Mouse (Mus musculus) liver, embryonic 11.5 days (tissue): ENCODE measurements around the gene Tigd3. TPM values are rescaled to one million over a fixed set of nuclear protein-coding genes. Genes with fewer than 3 reads are reported as not detected.
A peak's percentile ranks its signal among the peaks of the same experiment; 100 is the strongest.

Source experiments
- ATAC-seq: fragments of 200-750 bp; cut with Nextera tagmentation; replicated peaks from 2 replicates; pipeline ENCODE4 v1.8.0; 2017; ENCODE audit warnings: moderate number of reproducible peaks, mild to moderate bottlenecking, moderate TSS enrichment, moderate library complexity; ENCODE audit not compliant: low FRiP score
- DNase-seq: peaks from one replicate; pipeline ENCODE4 v3.0.0-alpha.2; 2017; ENCODE audit warnings: low spot score
- H3K27ac ChIP-seq: fragments of 300-500 bp; sonication (generic); 2 replicates; pipeline ENCODE4 v1.5.1; 2014; ENCODE audit warnings: mild to moderate bottlenecking, low read depth, low read length, control low read depth
- H3K27me3 ChIP-seq: fragments of 300-500 bp; sonication (generic); replicated peaks from 2 replicates; pipeline ENCODE4 v1.6.1; 2014; ENCODE audit warnings: low read length, mixed read lengths; ENCODE audit not compliant: control insufficient read depth, insufficient read depth
- H3K36me3 ChIP-seq: fragments of 300-500 bp; sonication (generic); 2 replicates; pipeline ENCODE4 v1.6.1; 2014; ENCODE audit warnings: mild to moderate bottlenecking, low read length, moderate library complexity, mixed read lengths; ENCODE audit not compliant: control insufficient read depth, insufficient read depth
- H3K4me1 ChIP-seq: fragments of 300-500 bp; sonication (generic); replicated peaks from 2 replicates; pipeline ENCODE4 v1.6.1; 2014; ENCODE audit warnings: low read length, mixed read lengths; ENCODE audit not compliant: control insufficient read depth, insufficient read depth
- H3K4me2 ChIP-seq: fragments of 300-500 bp; sonication (generic); 2 replicates; pipeline ENCODE4 v1.6.1; 2014; ENCODE audit warnings: mild to moderate bottlenecking, control low read depth, moderate library complexity
- H3K4me3 ChIP-seq: fragments of 300-500 bp; sonication (generic); 2 replicates; pipeline ENCODE4 v1.5.1; 2014; ENCODE audit warnings: low read depth, low read length, control low read depth
- H3K9ac ChIP-seq: fragments of 300-500 bp; sonication (generic); 2 replicates; pipeline ENCODE4 v1.6.1; 2014; ENCODE audit warnings: low read depth, low read length, control low read depth
- H3K9me3 ChIP-seq: fragments of 300-500 bp; sonication (generic); 2 replicates; pipeline ENCODE4 v1.6.1; 2016; ENCODE audit warnings: low read length, inconsistent platforms, mixed read lengths; ENCODE audit not compliant: control insufficient read depth
- WGBS: fragments of 180-500 bp; shearing (Covaris S2); extraction: QIAGEN DNeasy Blood & Tissue Kit; methylation state at CpG from one replicate; pipeline ENCODE4 v1.1.7; 2014; 5-methylcytosine and 5-hydroxymethylcytosine counted together
- polyA plus RNA-seq: library from polyadenylated mRNA; unstranded; fragments of >200 nt; fragmentation: Nextera tagmentation; extraction: Ambion mirVana; gene quantifications from 2 replicates; pipeline ENCODE4 v1.2.1, GENCODE M21; 2014

Tigd3 gene
- 3.9 and 4.2 TPM in 2 replicates for polyA plus RNA-seq

GRCm38 (mm10) chr19:5894002-5894678, at the start of gene Tigd3:
Tigd3 (minus strand) TSS chr19:5894149.
- DNase-seq, result peak; percentile 94
- Histone ChIP-seq H3K4me1 (peaks cover 8% of the 10 kb centered on the region), H3K27ac (peak within 1 kb of the TSS; percentile 63; the same call in 1 of the 2 replicates), H3K9ac (peak within 1 kb of the TSS; percentile 79), H3K9me3 (no peaks in the 10 kb centered on the region), H3K27me3 (no peaks in the 10 kb centered on the region), H3K4me3 (peak within 1 kb of the TSS; percentile 66), H3K36me3 (peaks cover 25% of the 10 kb centered on the region), H3K4me2 (peak within 1 kb of the TSS; percentile 92)
- 3% methylated on average over 36 of the region's 36 CpGs for WGBS
- ATAC-seq, result peak; percentile 95

- no peak overlapping the region for H3K9ac ChIP-seq
- no peaks in the 10 kb centered on the region for H3K27me3 ChIP-seq
- no peaks in the 10 kb centered on the region for H3K9me3 ChIP-seq
- ATAC-seq, result no peak
- H3K4me2 ChIP-seq, result no peak overlapping the region
- WGBS, result 88% methylated on average over 15 of the region's 15 CpGs
- H3K4me3 ChIP-seq, result no peak overlapping the region
- H3K36me3 ChIP-seq, result peaks cover 47% of the 10 kb centered on the region
- H3K27ac ChIP-seq, result no peak overlapping the region
- peaks cover 15% of the 10 kb centered on the region for H3K4me1 ChIP-seq
- no peak for DNase-seq
Observed at GRCm38 (mm10) chr19:5943404-5943803, 49.5 kb upstream of the Tigd3 start.

GRCm38 (mm10) chr19:5942581-5942980, 48.6 kb upstream of the Tigd3 start:
- ATAC-seq (no peak), DNase-seq (no peak)
- H3K9ac ChIP-seq, result no peak overlapping the region
- WGBS, result 87% methylated on average over 7 of the region's 7 CpGs
- H3K27me3 ChIP-seq, result no peaks in the 10 kb centered on the region
- H3K4me1 ChIP-seq, result peaks cover 22% of the 10 kb centered on the region
- no peak overlapping the region for H3K4me2 ChIP-seq
- peaks cover 39% of the 10 kb centered on the region for H3K36me3 ChIP-seq
- no peak overlapping the region for H3K4me3 ChIP-seq
- no peaks in the 10 kb centered on the region for H3K9me3 ChIP-seq
- no peak overlapping the region for H3K27ac ChIP-seq

- Histone ChIP-seq H3K4me1 (peaks cover 26% of the 10 kb centered on the region), H3K9ac (no peak overlapping the region), H3K4me3 (no peak overlapping the region), H3K27me3 (no peaks in the 10 kb centered on the region), H3K36me3 (peaks cover 30% of the 10 kb centered on the region), H3K9me3 (no peaks in the 10 kb centered on the region), H3K27ac (no peak overlapping the region), H3K4me2 (no peak overlapping the region)
- WGBS, result 88% methylated on average over 10 of the region's 10 CpGs
- DNase-seq (no peak), ATAC-seq (no peak)
Observed at GRCm38 (mm10) chr19:5940656-5941055, 46.7 kb upstream of the Tigd3 start.

- no peak overlapping the region for H3K27ac ChIP-seq
- no peak overlapping the region for H3K9ac ChIP-seq
- H3K4me2 ChIP-seq, result no peak overlapping the region
- H3K9me3 ChIP-seq, result no peaks in the 10 kb centered on the region
- peaks cover 23% of the 10 kb centered on the region for H3K4me1 ChIP-seq
- H3K4me3 ChIP-seq, result no peak overlapping the region
- no peak for ATAC-seq
- 86% methylated on average over 4 of the region's 4 CpGs for WGBS
- H3K27me3 ChIP-seq, result no peaks in the 10 kb centered on the region
- no peak for DNase-seq
- peaks cover 28% of the 10 kb centered on the region for H3K36me3 ChIP-seq
Observed at GRCm38 (mm10) chr19:5940173-5940572, 46.2 kb upstream of the Tigd3 start.

GRCm38 (mm10) chr19:5939715-5940114, 45.8 kb upstream of the Tigd3 start:
- WGBS, result 90% methylated on average over 5 of the region's 5 CpGs
- Histone ChIP-seq H3K4me3 (no peak overlapping the region), H3K4me1 (peaks cover 22% of the 10 kb centered on the region), H3K36me3 (peaks cover 28% of the 10 kb centered on the region), H3K4me2 (no peak overlapping the region), H3K27ac (no peak overlapping the region), H3K9me3 (no peaks in the 10 kb centered on the region), H3K9ac (no peak overlapping the region), H3K27me3 (no peaks in the 10 kb centered on the region)
- DNase-seq, result no peak
- no peak for ATAC-seq

- no peak for DNase-seq
- ATAC-seq, result no peak; the same call in 1 of the 2 replicates
- peak overlapping the region; percentile 35 for H3K27ac ChIP-seq
- no peak overlapping the region for H3K4me3 ChIP-seq
- H3K9ac ChIP-seq, result no peak overlapping the region
- H3K27me3 ChIP-seq, result no peaks in the 10 kb centered on the region
- peaks cover 17% of the 10 kb centered on the region for H3K4me1 ChIP-seq
- peak overlapping the region; percentile 3 for H3K4me2 ChIP-seq
- WGBS, result 83% methylated on average over 6 of the region's 6 CpGs
- H3K36me3 ChIP-seq, result peaks cover 28% of the 10 kb centered on the region
- H3K9me3 ChIP-seq, result no peaks in the 10 kb centered on the region
Observed at GRCm38 (mm10) chr19:5938516-5938915, 44.6 kb upstream of the Tigd3 start.

GRCm38 (mm10) chr19:5937836-5938406, 44.0 kb upstream of the Tigd3 start:
- no peak overlapping the region for H3K4me3 ChIP-seq
- DNase-seq (no peak), ATAC-seq (peak; percentile 65)
- peaks cover 17% of the 10 kb centered on the region for H3K4me1 ChIP-seq
- peak overlapping the region; percentile 39 for H3K4me2 ChIP-seq
- H3K36me3 ChIP-seq, result peaks cover 25% of the 10 kb centered on the region
- peak overlapping the region; percentile 35; the same call in 1 of the 2 replicates for H3K27ac ChIP-seq
- H3K27me3 ChIP-seq, result no peaks in the 10 kb centered on the region
- H3K9ac ChIP-seq, result no peak overlapping the region
- H3K9me3 ChIP-seq, result no peaks in the 10 kb centered on the region
- WGBS, result 15% methylated on average over 14 of the region's 14 CpGs
